Mouse (Mus musculus) neural tube, embryonic 10.5 days (tissue): ENCODE results near the gene Irx1.

ENCODE experiments used
- DNase-seq: peaks from one replicate; pipeline ENCODE4 v3.0.0-alpha.2; 2017; ENCODE audit warnings: low spot score; ENCODE audit errors: extremely low spot score

Gene Irx1

GRCm38 (mm10) chr13:71910361-71910760 is 53.2 kb downstream of the Irx1 start:
- no peak for DNase-seq
